Mouse (Mus musculus) cerebral cortex, adult 2 months (tissue): ENCODE results near the gene Fam173a.

Experiments used
- WGBS: fragments of 180-500 bp; shearing (Covaris S2); methylation state at CpG from one replicate; pipeline ENCODE4 v1.1.7; 2018; 5-methylcytosine and 5-hydroxymethylcytosine counted together

The Fam173a gene

DNA sequence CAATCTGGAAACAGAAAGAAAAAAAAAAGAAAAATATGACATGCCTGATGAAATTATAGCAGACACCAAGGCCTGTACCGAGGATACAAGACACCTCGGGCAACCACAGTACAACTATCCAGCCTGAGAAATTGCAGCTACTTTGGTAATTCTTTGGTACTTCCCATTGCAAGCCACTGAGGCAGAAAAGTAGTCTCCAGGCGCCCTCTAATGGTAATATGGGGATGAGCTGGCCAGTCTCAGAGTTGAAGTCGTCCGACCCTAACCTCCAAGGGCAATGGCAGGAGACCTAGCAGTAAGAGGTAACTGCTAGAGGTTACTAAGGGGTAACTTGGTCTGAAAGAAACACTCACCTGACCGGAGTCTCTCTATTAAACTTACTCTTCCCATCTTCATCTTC is 8.3 kb upstream of the Fam173a start:
- 8% methylated on average over 6 of the region's 6 CpGs for WGBS

DNA sequence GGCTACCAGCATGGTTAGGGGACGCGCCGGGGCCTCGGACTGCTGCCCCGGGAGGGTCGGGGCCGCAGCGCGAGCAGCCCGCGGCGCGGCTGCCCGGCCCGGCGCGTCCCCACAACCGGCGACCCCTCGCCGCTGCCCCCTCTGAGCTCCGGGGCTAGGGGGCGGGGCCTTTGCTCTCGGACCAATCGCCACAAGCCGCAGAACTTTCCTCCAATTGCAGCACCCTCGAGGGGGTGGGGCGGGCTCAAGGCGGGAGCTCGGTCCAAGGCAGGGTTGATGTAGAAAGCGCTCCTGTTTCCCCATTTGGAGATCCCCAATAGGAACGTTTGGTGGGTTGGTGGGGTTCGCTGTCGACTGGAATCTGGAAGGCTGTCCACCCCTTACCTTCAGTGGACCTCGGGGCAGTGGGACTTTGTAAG is 4.3 kb upstream of the Fam173a start, which contains the start of gene Metrn:
Metrn (minus strand) TSS at position 186 of the 419 bp plus-strand sequence.
- under 1% methylated on average over 35 of the region's 35 CpGs for WGBS

DNA sequence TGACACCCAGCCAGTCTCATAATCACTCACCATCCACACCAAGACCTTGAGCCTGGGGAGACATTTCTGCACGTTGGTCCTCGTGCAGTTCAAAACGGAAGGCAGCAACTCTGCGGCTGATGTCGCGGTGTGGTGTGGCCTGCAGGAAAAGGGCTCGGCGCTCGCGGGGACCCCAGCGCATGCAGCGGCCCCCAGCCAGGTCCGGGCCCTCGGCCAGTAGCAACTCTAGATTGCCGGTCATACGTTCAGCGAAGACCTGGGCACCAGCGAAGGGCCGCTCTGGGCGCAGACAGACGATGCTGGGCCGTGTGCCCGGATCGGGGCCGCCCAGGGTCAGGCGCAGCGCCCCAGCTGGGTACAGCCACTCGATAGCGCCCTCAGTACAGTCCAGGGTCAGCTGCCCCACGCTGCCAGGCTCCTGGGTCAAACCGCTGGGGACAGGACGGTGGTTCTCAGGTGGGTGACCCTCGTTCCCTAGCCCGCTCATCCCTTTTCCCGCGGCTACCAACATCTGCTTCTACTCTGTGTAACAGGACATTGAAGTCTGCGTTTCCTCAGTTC is 3.6 kb upstream of the Fam173a start:
- WGBS = 22% methylated on average over 37 of the region's 37 CpGs

DNA sequence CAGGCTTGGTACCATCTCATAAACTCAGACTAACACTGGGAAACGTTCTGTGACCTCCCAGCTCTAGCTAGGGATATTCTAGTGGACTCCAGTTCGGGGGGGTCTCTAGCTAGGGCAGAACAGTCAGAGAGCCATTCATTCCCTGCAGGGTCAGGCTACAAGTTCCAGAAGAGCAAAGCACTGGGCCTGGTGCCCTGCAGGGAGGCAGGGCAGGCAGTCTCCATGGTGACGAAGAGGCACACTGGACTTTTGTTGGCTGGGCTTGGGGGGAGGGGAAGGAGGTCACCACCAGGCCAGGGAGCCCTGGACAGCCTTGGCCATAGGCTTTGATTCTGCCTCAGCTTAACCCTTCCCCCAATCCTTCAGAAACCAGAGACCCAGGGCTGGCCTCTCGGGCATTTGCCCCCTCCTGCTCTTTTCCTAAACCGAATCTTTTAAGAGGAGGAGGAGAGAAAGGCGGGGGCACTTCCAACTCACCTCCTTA is 3.0 kb upstream of the Fam173a start, which contains the start of gene AC134908.4:
AC134908.4 (minus strand) TSS at position 51 of the 484 bp plus-strand sequence.
- WGBS = 54% methylated on average over 6 of the region's 6 CpGs

DNA sequence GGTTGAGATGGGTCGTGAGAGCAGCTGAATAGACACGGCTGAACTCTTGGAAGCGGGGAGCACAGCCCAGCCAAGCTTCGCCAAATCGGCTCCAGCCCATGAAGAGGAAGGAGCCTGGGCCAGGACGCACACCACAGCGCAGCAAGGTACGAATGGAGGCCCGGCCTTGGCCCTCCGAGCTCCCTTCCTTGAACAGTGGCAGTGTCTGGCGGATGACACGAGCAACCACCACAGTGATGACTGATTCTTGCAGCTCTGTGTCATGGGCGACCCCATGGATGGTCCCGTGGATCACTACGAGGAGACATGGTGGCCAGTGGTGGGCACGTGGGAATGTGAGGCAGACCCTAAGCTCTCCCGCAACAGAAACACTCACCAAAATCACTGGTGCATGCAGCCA is 2.3 kb upstream of the Fam173a start:
- WGBS = 69% methylated on average over 17 of the region's 17 CpGs

DNA sequence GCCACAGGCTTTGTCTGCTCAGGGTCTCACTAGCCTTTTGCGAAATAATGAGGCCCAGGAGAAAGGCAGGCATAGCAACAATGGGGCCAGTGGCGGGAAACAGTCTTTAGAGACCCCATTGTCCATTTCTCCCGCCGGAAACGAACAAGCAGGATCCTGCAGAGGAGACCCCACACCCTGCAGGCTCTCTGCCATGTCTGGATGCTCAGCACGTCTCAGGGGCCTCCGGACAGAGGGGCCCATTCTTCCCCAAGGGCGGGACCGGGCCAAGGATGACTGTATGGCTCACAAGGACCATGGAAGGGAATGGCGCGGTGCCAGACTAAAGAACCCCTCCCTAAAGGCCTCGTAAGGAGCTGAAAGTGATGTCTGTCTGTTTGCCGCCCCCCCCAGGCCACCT is 1.5 kb upstream of the Fam173a start:
- WGBS = 44% methylated on average over 13 of the region's 13 CpGs

DNA sequence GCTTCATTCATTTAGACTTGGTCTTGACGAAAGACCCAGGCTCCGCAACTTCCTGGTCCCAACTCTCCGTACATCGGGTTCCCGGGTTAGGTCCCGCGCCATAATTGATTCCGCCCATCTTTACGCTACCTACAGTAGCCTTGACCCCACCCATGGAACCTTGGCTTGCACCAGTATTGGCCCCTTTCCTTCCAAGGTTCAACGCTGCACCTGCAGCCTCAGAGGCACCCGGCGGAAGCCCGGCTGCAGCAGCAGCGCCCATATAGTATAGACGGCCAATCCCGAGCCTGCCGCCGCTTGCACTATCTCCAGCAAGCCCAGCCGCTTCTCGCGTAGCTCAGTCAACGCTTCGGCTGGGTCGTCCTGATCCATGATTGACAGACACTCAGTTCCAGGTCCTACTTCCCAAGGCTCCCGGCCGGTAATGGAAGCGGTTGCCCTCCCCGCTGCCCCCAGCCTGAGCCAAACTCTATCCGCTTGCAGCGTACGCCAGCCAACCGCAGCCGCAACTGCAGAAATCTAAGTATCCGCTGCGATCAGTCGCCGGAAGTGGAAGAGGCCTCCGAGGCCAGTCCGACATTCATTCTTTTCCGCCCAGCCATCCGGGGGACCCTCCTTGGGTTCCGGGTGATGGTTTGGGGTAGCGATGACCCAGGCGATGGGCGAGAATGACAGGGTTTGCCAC is 716 bp downstream of the Fam173a start:
- WGBS = under 1% methylated on average over 45 of the region's 45 CpGs

DNA sequence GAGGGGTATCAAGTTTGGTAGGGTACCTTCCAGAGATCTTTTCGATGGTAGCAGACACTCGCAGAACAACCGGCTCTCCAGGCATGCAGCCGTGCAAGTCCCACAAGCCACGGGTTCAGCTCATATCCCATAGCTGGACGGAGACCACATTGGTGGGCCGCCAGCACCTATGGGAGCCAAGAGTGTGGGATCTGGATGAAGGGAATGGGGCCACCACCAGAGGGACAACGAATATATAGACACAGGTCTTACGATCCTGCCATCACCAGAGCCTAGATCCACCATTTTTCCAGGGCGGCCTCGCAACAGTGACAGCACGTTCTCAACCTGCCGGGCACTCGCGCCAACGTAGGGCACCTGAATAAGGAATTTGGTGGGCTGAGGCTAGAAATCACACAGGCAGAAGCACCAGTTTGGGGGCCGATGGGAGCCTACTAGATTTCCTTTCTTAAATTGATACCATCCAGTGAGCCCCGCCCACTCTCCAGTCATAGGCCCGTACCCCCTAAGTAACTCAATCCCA is 1.3 kb downstream of the Fam173a start:
- 16% methylated on average over 19 of the region's 19 CpGs for WGBS

DNA sequence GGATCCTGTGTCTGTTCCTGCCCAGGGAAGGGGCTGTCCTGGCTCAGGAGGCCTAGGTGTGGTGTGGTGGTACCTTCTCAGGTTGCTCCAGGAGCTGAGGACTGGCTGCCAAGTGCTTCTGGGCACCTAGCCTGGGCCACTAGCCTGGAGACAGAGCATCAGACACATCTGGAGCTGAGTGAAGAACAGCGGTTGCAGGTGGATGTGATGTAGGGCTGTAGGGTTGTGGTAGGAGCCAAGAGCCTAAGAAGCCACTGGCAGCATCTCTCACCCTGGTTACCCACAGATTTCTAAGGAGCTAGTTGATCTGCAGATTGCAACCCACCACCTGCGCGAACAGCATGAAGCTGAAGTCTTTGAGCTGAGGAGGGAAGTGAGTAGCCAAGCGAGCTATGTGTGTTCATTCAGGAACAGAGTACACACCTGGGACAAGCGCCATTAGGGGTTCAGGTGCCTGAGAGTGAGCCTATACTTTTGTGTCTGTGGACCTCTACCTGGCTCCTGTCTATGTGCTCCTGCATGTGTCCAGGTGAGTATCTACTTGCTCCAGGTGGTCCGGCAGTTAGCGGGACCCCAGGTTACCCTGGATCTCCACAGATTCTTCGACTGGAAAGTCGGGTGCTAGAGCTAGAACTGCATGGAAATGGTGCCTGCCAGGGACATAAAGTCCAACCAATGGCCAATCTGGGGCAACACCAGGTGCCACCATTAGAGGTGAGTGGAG is 5.8 kb downstream of the Fam173a start:
- 92% methylated on average over 9 of the region's 9 CpGs for WGBS

DNA sequence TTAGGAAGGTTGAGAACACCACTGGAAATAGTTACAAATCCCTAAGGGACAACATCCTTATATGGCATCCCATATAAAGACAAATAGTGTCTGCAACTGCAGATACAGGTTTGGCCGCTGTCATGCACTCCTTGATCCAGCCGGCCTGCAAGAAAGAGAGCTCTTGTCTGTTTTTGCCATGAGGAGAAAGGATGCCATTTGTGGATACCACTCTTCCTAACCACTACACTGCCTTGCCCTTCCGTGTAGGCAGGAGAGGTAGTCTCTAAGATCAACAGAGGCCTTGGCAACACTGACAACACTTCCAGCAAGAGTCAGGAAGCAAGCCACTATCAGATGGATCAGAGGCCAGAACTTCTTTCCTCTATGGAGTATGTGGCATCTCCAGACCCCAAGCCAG is 6.4 kb downstream of the Fam173a start, which contains the start of gene Ccdc78:
Ccdc78 (plus strand) TSS at position 301 of the 400 bp plus-strand sequence.
- 79% methylated on average over 3 of the region's 3 CpGs for WGBS

DNA sequence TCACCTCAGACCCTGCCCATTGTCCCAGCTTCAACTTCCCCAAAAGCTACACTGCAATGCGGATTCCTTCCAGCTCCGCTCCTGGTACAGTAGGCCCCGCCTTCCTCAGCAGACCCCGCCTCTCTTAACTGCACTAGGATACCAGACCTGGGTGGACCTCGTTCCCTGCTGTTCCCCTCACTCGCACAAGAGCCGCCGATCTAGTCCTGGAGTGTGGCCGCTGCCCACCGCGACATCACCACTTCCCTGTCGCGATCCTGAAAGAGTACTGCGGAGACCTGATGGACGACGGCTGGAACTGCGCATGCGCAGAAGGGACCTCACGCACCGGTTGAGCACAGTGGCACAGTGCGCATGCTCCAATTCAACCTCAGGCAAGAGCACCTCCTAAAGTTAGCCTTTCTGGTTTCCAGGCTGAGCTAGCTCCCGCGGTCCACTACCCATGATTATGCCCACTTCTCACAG is 7.4 kb downstream of the Fam173a start, which contains the start of gene Haghl:
Haghl (minus strand) TSS at position 393 of the 465 bp plus-strand sequence.
- 0% methylated on average over 23 of the region's 23 CpGs for WGBS

DNA sequence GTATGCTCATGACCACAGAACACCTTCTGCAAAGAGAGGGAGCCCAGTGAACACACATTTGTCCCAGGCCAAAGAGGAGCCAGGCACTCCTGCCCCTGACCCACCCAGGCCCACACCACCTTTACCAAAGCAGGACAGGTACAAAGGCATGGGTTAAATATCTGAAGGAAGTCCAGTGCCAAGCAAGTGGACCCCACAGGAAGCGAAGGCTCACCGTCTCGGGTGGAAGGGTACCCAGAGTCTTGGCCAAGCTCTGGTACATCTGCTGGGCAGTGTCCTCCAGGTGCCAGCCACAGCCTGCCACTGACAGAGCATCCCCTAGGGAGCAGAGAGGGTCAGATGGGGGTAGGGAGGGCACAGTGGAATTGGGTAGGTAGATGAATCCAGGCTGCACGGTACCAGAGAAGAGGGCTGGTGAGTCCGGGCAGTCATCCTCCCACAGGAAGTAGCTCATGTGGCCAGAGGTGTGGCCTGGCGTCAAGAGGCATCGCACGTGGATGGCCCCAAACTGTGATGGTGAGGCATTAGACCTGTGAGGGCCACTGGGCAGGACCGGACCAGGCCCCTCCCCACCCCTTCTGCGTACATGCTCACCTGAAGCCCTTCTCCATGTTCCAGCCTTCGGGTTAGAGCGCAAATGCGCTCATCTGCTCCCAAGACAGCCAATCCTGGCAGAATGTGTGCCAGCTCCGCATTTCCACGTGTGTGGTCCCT is 8.7 kb downstream of the Fam173a start:
- WGBS = 55% methylated on average over 15 of the region's 15 CpGs

DNA sequence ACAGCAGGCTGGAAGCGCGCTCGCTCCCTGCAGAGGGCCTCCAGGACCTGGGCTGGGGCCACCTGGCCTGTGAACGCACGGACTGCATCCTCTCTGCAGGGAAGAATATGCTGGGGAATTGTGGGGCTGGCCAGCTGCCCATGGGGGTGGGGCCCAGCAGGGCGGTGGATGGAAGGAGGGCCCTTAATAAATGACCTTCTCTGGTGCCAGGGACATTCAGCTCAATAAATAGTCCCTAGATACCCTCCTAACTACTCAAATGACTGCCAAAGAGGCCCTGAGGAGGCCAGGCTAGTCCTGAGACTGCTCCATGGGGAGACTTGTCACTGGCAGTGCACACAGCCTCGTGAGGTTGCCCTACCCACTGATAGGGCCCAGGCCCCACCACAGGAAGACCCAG is 9.6 kb downstream of the Fam173a start:
- 54% methylated on average over 7 of the region's 7 CpGs for WGBS

DNA sequence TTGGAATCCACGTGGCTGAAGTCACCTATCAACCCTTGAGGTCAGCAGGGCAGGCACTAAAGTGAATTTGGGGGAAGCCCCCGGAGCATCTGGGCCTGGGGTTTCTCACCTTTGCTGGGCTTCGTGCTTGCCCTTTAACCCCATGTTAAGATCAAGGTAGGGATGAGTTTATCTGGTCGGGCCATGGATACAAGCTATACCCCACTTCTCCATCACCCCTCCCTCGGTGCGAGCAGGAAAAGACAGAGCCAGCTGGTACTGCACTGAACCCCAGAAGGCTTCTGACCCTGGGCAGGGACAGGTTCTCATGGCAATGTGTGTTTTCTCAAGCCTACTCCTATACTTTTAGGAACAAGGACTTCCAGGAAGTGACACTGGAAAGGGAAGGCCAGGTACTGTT is 11.4 kb downstream of the Fam173a start:
- WGBS = 73% methylated on average over 6 of the region's 6 CpGs

DNA sequence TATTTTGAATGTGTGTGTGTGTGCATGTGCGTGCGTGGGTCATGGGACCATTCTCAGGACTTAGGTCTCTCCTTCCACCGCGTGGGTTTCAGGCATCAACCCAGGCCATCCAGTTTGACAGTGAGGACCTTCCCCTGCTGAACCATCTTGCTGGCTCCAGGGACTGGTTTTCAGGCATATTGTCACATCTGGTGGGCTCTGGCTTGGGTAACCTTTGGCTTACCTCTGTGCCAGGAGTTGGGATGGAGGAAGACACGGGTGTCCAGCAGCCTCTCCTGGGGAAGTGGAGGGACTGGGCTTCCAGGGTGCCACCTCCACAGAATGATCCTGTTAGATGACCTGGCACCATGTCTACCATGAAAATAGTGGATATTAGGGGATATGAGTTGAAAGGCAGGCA is 14.8 kb downstream of the Fam173a start:
- WGBS = 98% methylated on average over 5 of the region's 5 CpGs

DNA sequence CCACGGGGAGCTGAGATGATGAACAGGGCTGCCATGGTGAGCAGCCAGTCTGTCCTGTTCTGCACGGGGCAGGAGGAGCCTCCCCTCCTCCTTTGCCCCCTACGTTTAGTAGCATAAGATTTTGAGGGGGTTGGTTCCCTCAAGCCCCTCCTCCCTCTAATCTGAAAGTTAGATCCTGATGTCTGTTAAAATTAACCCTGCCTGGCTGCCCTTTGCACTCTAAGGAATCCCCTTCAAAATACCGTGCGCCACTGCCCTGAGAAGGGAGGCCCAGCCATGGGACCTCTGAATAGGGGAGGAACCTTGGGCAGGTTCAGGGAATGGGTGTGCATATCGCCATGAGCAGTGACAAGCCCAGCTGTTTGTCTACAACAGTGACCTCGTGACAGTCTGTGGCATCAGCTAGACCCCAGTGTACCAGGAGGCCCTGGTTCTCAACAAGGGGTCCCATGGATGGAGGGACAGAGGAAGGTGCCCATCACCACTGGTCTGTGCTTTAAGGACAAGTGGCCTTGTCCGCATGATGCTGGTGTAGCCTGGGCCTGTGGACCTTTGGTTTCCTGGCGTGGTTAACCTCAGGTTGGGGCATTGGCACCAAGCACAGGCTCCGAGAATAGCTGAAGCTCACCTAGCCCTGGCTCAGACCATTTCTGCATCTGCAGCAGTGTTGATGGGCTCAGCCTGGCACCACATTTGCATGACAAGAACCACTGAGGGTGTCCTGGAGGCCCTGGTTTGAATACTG is 17.2 kb downstream of the Fam173a start:
- WGBS = 78% methylated on average over 10 of the region's 10 CpGs

DNA sequence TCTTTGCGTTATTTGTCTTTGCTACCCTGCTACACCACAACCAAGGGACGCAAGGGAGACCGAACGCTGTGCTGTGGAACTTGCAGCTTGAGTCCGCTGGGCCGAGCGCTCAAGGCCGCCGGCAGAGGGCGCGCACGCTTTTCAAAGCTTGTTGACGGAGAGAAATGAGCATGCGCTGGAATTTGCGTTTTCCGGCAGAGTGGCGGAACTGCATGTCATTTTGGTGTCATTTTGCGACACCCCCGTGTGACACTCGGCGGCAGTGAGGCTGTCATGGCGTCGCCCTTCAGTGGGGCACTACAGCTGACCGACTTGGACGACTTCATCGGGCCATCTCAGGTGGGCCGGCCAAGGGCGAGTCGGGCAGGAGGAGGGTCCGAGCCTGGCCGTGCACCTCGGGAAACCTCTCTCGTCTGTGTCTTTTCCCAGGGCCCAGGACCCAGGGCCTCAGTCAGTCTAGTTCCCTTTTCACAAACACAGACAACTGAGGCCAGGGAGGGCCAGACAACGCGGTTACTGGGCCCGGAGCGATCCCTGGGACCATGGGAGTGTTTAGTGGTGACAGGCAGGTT is 19.1 kb downstream of the Fam173a start, which contains the start of gene Narfl:
Narfl (plus strand) TSS at position 228 of the 572 bp plus-strand sequence.
- WGBS = 0% methylated on average over 37 of the region's 37 CpGs

DNA sequence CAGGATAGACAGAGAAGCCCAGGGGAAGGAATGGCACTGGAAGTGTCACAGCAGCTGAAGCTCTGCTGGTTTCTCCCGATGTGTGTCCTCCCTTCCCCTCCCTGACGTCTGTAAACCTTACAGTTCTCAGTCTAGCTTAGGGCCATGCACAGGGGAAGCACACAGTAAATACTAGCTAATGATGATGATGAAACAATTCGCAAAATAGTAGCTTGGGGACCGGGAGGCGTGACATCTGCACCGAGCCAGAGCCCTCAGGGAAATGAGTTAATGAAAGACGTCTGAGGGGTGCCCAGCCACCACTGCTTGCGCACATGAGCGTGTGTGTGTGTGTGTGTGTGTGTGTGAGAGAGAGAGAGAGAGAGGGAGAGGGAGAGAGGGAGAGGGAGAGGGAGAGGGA is 23.4 kb downstream of the Fam173a start:
- WGBS = 52% methylated on average over 9 of the region's 9 CpGs

DNA sequence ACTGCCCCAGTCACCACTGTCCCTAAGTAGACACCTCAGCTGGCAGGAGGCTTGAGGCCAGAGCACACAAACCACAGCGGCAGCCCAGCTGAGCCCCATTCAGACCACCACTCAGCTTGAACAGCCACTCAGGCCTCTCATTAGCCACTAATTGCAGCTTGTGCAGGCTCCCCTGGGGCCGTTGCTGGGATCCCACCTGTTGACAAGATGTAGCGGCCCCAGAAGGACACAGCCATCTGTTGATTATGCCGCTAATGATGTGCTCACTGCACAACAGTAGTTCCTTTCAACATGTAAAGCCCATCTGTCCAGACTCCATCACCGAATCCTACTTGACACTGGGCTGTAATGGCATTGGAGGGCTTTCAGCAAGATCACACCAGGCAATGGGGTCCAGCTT is 26.8 kb downstream of the Fam173a start:
- 37% methylated on average over 5 of the region's 5 CpGs for WGBS

DNA sequence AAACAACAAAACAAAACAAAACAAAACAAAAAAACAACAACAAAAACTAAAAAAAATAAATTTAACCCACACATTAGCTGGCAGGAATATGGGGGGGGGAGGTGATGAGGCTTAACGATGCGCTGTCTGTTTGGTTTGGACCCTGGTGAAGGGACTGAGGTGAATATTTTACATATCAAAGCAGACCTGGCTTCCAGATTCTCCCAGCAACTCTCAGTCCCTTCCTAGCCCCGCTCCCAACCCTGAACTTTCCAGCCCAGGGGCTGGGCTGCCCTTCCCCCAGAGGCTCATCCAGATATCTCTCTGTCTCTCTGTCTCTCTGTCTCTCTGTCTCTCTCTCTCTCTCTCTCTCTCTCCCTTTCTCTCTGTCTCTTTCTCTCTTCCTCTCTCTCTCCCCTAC is 30.1 kb downstream of the Fam173a start:
- 55% methylated on average over 3 of the region's 3 CpGs for WGBS
